Mouse (Mus musculus) adrenal gland, adult 18-20 months (tissue): Measurements from ENCODE around the gene Vps41. TPM values are rescaled to one million over a fixed set of nuclear protein-coding genes. Genes with fewer than 3 reads are reported as not detected.

ENCODE experiments used
- DNase-seq, 2 experiments: peaks; one replicate each; pipeline ENCODE4 v3.0.0; 2021 to 2022; ENCODE audit warnings: low spot score in 2 of 2
- long read RNA-seq, 2 experiments: library from polyadenylated mRNA; stranded (forward); transcript quantifications; one replicate each; pipeline ENCODE4 v2.0.0; 2021
- total RNA-seq, 2 experiments: library from RNA; stranded (reverse); gene quantifications; 1 replicate in 1 of 2; 2 replicates in 1 of 2; pipeline ENCODE4 v1.2.3; 2021

Vps41 gene
- 10 to 100 TPM; 63.4 to 76.4 TPM for total RNA-seq
- long read RNA-seq, experiment 1, transcript Vps41-201 (29 exons, 3,199 nt), result major isoform, 72 of 86 reads
- long read RNA-seq, experiment 1, partial matches to known transcripts, result 9 of 86 reads
- long read RNA-seq, experiment 1, other reads (novel, unspliced or antisense), result 5 of 86 reads
- long read RNA-seq, experiment 2, transcript Vps41-201 (29 exons, 3,199 nt), result major isoform, 215 of 255 reads
- long read RNA-seq, experiment 2, partial matches to known transcripts, result 16 of 255 reads
- long read RNA-seq, experiment 2, other reads (novel, unspliced or antisense), result 24 of 255 reads

DNA sequence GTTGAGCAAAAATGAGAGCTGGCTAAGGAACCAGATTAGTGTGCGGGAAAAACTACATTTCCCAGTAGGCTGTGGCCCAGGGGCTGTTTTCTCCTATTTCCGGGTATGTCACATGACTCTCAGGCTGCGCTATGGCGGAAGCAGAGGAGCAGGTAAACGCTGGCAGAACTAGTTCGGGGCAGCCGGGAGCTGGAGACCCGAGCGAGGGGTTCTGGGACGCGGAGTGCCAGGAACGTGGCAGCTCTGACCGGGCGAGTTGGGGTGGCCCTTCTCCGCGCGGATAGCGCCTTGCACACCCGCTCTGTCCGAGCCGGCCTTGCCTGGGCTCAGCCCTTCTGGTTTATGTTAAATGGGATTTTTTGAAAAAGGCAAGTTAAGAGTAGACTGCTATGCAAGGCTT is at the start of gene Vps41:
Gene Vps41 (plus strand): TSS at position 102 of the 400 bp plus-strand sequence.
- DNase-seq, result peak; percentile 59 to 61

DNA sequence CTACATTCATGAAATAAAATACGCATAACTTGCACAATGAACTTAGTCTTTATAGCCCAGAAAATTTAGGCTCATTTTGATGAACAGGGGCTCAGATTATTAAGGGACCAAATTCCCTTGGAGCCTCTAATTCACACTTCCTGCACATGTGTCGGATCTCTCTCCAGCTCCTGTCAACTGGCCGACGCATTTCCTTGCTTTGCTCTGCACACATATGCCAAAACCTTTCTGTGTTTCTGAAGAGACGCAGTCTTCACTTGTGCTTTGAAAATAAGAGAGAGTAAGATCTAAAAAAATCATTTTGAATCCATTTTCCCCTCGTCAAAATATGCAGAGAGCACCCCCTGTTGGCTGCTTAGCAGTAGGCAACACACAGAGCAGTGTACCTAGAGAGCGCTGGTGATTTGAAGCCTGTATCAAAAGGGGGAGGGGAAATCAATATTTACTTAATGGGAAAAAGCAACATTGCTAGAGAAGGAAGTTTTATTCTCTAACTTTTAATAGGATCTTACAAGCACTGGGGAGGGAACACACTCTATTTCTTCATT is 18.5 kb upstream of the Vps41 start:
- DNase-seq, result no peak

DNA sequence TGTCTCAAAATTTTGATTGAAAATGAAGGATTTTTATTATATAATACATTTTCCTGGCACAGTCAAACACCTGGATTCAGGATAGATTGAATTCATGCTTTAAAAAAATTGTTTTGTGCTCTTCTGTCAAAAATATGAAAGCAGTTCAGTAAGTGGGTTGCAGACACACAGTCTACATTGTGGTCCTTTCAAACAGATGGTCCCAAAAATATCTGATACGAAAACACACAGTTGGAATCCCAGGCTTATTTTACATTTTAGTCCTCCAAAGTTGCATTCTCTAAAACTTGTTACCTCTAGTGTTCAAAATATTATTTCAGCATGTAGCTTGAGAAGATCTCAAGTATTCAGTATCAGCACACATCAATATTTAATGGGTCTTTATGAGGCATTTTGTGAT is 5.4 kb upstream of the Vps41 start:
- no peak for DNase-seq

DNA sequence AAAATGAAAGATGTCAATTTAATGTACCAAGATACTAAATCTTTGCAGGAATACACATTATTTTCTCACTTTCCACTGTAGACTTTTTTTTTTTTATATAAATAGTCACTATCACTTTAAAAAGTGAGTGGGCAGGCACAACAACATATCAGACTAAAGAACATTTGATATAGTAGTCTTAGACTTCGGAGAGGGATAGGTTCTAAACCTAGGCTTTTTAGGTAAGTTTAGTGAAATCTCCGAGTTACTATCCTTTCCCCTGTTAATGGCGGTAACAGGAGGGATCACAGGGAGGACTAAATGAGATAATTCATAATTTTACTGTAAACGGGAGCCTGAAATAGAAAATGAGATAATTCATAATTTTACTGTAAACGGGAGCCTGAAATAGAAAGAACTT is 379 bp upstream of the Vps41 start:
- DNase-seq, result no peak

DNA sequence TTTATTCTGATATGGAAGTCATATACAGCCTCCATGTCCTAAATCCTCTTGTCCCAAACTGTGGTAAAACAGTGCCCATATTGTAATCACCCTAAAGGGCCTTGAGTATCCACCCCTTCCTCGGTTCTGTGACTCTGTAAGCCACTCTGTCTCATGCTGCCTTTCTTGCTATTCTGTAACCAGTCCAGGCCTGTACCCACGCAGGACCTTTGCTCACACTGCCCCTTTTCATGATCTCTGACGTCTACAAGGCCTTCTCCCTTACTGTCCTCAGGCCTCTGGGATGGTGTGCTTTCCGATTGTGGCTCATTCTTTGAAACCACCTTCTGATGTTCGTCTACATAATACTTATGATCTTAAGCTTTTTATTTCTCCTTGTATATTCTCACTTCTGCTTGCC is 1.4 kb downstream of the Vps41 start:
- no peak for DNase-seq

DNA sequence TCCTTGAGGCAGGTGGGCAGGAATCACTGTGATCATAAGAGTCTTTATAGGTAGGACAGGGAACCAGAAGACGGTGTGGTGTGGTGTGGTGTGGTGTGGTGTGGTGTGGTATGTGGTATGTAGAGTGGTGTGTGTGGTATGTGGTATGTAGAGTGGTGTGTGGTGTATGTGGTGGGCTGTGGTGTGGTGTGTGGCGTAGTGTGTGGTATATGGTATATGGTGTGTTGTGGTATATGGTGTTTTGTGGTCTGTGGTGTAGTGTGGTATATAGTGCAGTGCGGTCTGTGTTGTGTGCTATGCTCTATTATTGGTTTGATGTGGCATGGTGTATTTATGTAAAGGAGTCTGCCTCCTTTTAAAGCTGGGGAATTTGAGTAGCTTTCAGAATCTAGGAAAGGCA is 13.6 kb downstream of the Vps41 start:
- no peak for DNase-seq

DNA sequence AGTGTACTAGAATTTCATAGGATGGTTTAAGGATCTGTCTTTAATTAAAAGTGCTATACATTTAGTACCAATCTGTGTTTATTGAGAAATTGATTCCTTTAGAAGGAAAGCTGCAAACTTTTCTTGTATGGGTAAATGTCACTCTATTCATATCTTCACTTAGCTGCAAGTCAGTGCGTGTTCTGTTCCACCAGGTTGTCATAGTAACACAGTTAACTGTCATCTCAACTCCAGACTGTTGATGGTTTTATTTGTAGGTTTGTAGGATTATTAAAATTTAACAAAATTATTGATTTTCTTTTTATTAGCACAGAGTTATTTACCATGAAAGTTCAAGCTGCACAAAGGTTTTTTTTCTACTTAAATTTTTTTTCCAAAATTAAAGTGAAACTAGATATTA is 19.5 kb downstream of the Vps41 start:
- no peak for DNase-seq

DNA sequence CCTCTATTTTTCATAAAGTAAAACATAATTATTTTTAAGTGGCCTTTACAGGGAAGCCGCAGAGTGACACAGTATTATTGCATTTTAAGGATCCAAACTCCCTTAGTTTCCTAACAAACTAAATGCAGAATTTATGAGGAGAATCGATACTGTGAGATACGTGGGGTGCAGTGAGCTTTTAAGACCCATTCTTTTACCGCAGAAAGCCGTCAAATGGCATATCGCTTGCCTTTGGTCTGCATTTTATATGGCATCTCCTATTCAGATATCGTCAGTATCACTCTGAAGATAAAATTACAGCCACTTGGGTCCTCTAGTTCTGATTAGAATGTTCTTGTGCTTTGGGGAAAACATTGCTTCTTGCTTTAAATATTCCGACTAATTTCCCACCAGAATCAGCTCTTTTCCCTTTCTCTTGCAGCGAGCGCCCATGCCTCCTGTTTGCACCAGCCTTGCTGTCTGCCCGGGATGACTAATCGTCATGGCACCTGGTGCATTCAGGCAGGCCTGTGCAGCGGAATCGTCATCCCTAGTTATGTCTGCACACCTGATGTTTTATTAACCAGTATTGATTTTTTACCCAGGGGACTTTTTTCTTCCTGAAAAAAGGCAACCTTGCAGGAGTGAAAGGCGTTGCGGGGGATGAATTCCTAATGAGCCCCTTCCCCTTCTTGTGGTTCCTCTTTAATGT is 26.6 kb downstream of the Vps41 start:
- DNase-seq, result no peak

DNA sequence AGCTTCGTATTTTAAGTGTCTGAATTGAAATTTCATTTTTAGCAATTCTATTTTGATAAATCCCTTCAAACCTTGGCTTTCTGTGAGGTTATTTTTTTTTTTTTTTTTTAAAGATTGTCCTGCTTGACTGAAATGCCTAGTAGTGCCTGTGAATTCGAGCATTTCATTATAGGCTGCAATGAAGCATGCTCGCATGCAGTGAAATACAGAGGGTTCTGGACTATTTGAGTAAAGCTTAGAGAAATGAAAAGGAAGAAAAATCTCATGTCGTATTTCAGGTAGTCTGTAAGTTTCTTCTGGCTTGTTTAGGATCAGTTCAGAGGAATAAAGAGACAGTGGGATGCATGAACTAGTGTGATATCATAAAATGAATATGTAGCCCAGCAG is 27.2 kb downstream of the Vps41 start:
- no peak for DNase-seq

DNA sequence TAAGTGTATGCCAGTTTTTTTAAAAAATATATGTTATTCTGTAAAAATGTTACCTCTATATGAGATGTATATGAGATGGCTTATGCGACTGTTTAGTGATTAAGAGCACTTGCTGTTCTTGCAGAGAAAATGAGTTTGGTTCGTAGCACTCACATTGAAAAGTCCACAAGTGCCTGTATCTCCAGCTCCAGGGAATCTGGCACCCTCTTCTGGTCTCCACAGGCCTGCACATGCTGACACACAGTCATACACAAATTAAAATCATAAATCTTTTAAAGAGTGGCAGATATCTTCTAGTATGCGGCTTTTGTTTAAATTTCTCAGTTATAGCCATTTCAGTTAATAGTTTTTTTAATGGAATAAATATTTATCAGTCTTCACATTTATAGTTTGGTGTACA is 40.9 kb downstream of the Vps41 start:
- no peak for DNase-seq

DNA sequence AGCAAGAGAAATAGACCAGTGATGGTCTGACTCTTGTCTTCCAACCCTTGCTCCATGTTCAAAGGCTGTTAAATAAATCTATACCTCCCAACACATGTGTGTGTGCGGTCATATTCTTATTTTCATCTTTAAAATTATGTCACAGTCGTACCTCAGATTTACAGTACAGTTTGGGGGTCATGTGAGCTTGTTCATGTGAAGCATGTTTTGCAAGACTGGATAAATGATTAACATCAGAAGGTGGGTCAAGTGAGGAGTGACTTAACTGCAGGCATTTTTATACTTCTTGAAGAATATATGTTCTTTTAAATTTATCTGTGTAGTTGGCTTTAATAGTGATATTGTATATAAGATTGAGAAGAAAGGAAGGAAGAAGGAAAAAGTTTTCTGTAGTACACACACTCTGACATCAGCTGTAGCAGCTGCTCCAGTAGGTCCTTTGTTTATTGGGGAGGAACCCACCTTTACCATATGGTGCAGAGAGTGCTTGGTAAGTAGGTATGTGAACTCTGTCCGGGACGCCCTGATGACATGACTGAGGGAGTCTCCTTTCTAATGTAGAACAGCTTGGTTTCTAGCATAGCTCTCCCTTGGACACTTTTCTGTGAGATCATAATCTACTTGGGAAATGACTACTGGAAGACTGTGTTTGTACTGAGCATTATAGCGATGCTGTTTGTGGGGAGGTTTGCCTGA is 42.4 kb downstream of the Vps41 start:
- DNase-seq, result no peak

DNA sequence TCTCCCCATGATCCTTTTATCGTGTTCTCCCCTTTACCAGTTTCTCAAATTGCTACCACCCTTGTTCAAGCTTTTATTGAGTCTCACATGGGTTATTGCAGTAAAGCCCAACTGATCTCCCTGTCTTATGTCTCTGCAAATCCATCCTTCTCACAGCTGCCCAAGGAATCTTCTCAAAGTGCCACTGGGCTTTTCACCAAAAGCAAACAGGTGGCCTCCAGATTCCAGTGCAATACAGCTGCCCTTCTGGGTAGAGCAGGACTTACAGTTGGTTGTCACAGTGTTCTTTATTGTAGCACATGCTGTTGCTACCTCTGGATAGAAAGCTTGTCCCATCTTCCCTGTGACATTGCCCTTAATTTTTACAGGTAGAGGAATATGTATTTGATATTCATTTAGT is 44.4 kb downstream of the Vps41 start:
- DNase-seq, result no peak

DNA sequence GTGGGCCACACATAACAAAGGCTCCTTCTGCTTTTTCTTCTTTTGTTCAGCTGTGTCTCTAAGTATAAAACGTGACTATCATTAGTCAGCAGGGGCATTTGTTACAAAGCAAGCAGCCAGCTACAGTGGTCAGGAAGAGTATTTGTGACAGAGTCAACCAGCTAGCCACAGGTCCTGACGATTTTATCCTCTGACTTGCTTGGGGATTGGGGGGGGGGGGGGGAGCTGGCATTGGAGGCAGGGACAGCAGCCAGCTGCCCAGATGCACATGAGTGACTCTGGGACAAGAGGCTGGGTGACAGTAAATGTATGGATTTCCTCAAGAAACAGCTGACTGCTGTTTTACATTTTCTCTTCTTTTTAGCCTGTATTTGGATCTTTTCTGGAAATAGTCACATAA is 50.8 kb downstream of the Vps41 start:
- DNase-seq, result no peak

DNA sequence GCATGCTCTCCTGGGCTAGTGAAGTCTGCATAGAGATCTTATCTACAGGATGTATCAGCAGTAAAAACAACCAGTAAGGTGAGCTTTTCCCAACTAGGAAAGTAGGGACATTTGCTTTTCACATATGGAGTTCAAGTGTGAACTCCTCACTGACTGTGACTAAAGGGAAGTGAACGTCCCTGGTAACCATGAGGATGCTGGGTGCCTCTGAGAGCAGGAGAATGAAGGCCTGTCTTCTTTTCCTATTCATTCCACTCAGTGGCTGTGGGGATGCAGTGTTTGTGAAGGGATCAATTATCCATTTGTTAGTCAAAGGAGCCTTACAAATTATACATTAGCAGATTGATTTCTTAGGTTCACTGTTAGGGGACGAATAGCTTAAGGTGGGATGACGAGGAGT is 51.4 kb downstream of the Vps41 start:
- no peak for DNase-seq

DNA sequence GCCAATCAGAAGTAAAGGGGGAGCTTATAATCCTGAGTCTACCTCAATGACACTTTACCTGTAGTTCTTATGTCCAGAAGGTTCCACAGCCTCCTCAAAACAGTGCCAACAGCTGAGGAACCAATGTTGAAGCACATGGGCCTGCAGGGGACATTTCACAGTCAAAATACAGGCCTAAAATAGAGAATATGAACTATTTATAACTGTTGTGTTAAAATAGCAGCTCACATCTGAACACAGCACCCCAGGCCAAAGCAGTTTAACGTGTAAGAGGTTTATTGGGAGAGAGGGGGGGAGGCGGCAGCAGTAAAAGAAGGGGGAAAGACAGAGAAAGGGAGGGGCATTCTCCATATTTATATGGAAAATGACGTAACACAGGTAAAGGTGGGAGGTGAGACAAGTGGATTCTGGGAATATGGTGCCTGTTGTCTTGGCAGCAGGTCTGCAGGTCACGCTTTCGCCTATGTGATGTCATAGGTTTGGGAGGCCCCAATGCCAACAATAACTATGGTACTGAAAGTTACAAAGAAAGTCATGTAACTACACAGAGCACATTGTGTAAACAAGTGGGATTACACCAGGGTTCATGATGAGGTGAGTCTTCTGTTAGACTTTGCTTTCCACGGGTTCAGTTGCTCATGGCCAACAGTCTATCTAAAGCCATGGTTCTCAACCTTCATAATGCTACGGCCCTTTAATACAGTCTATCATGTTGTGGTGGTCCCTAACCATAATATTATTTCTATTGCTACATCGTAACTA is 56.5 kb downstream of the Vps41 start:
- no peak for DNase-seq

DNA sequence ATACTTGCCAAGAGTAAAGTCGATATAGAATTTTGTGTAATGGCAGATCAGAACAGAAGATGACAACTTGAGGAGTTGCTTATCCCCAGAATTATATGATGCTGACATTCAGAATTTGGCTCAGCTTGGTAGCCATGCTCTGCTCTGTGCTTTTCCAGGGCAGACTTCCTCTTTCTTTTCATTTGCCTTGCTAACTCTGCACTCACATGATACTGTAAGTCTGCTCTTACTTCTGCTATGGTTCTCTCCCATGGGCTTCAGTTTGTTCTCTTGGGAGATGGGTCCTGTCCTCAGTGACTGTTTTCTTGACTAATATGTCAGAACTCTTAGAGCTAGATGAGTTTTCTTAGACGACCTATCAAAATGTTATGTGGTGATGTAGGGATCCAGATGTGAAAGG is 64.2 kb downstream of the Vps41 start:
- DNase-seq, result no peak

DNA sequence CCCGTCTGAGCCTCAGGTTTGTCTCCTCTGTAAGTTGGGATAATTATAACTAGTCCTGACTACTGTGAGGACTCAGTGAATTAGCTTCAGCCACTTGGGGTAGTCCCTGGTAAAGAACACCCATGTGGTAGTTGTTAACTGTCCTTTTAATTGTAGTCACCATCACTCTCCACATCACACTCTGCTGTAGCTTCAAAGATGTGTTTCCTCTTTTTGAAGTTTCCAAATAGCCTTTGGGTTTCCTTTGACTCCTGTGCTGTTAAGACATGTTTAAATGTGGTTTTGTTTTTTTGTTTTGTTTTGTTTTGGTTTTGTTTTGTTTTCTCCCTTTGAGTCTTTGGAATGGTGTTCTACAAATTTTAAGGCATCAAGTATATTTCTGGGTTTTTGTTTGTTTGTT is 68.6 kb downstream of the Vps41 start:
- no peak for DNase-seq

DNA sequence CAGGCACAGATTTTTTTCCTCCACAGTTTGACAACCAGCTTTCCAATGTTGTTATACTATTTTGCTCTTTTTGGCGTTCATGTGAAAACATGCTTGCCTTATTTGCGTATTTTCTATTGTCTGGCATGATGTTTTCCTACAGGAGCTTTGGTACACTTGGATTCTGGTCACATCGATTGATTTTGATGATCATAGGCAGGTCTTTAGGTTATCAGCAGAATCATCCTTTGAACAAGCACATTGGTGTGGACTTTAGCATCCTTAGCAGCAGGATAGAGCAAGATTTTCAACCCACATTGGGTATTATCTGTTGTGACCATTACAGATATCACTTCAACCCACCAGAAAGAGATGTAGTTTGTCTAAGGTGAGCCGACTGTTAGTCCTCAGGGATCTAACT is 71.0 kb downstream of the Vps41 start:
- no peak for DNase-seq

DNA sequence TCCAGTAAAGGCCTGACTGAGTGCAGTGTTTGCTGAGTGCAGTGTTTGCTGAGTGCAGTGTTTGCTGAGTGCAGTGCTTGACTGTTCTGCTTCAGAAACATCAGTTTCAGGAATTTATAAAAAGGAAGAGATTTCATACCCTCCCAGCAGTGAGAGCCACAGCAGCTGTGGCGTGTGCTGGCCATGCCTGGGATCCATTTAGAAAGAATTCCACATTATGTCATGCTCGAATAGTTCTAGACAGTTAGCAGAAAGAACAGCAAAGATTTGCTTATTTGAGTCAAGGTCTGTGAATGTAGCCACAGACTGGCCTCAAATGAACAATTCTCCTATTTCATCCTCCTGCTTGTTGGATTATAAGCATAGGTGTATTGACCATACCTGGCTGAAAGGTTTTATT is 71.6 kb downstream of the Vps41 start:
- no peak for DNase-seq

DNA sequence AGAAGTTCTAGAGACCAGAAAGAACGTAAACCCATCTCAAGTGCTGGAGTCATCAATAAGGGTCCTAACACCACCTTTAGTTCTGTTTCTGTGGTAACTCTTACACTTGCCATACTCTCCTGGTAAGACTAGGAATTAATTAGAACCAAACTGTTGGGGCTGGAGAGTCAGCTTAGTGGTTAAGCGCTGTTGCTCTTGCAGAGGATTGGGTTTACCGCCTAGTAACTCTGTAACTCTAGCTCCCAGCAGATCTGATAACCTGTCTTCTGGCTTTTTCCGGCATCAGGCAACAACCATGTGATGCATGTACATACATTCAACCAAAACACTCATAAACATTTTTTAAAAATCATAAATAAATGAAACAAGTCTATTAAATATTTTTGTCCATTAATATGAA is 72.6 kb downstream of the Vps41 start:
- no peak for DNase-seq

DNA sequence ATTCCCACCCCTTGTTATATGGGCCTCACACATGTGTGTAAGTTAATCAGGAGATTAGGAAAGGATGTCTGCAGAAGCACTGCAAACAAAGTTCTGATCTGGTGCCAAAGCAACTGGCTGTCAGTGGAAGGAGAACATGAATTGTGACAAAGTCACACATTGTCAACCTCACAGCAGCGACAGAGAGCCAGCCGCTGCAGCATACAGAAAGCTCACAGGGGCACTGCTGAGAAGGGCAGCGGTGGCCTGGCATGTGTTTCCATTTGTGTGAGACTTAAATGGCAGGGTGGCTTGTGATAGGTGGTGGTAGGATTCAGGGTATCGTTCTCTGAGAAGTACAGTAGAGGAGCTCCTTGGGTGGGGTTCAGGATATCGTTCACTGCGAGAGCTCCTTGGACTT is 73.0 kb downstream of the Vps41 start:
- DNase-seq, result no peak
